Mouse (Mus musculus): ENCODE results near the gene Ppp1r27. TPM values are rescaled to one million over a fixed set of nuclear protein-coding genes. Genes with fewer than 3 reads are reported as not detected.

The Ppp1r27 gene
- polyA plus RNA-seq, 1 experiment, result 0.12 TPM

- Histone ChIP-seq H3K36me3 (ENCODE audit: control insufficient read depth, insufficient read depth) (no peaks in the 10 kb centered on the region), H3K4me3 (ENCODE audit: insufficient read depth, poor library complexity, severe bottlenecking) (no peak overlapping the region), H3K79me3 (ENCODE audit: low read depth) (no peaks in the 10 kb centered on the region), H3K27me3 (ENCODE audit: control insufficient read depth, insufficient read depth, insufficient read length) (no peaks in the 10 kb centered on the region), H3ac (ENCODE audit: control insufficient read depth, insufficient read length, low read depth) (no peak overlapping the region), H3K79me2 (ENCODE audit: control insufficient read depth, insufficient read depth) (no peaks in the 10 kb centered on the region)
- TF ChIP-seq USF1 (IDR thresholded peaks at IDR 0.05; ENCODE audit: low read depth) (no peak), CEBPB (IDR thresholded peaks at IDR 0.05; ENCODE audit: low read depth) (peak; percentile 80)
These were observed 43.2 kb downstream of the Ppp1r27 start for GRCm38 (mm10) chr11:120507611-120508289.

- no peak for TF ChIP-seq MYOD1 (IDR thresholded peaks at IDR 0.05; ENCODE audit: control insufficient read depth, insufficient read length, low read depth)
- no peak for TF ChIP-seq USF1 (IDR thresholded peaks at IDR 0.05; ENCODE audit: low read depth)
- no peak for TF ChIP-seq FOSL1 (IDR thresholded peaks at IDR 0.05; ENCODE audit: insufficient read depth, low read length, poor library complexity, severe bottlenecking)
- no peak for TF ChIP-seq MYOG (IDR thresholded peaks at IDR 0.05; ENCODE audit: control insufficient read depth, extremely low read depth, insufficient read length)
- no peak for TF ChIP-seq CTCF (IDR thresholded peaks at IDR 0.05; ENCODE audit: control insufficient read depth, insufficient read depth, insufficient read length)
- TF ChIP-seq MAX (IDR thresholded peaks at IDR 0.05), result no peak
- no peak for TF ChIP-seq CEBPB (IDR thresholded peaks at IDR 0.05; ENCODE audit: low read depth)
- Histone ChIP-seq H3K27me3 (ENCODE audit: control insufficient read depth, insufficient read depth, insufficient read length) (no peaks in the 10 kb centered on the region), H3K36me3 (ENCODE audit: control insufficient read depth, insufficient read depth) (no peaks in the 10 kb centered on the region), H3K4me3 (ENCODE audit: insufficient read depth, poor library complexity, severe bottlenecking) (no peak overlapping the region), H3K79me2 (ENCODE audit: control insufficient read depth, insufficient read depth) (no peaks in the 10 kb centered on the region), H3K79me3 (ENCODE audit: low read depth) (no peaks in the 10 kb centered on the region), H3ac (ENCODE audit: control insufficient read depth, insufficient read length, low read depth) (no peak overlapping the region)
These were observed 44.0 kb downstream of the Ppp1r27 start for GRCm38 (mm10) chr11:120506899-120507298.

GRCm38 (mm10) chr11:120505661-120506060, 45.3 kb downstream of the Ppp1r27 start:
- H3K36me3 ChIP-seq (ENCODE audit: control insufficient read depth, insufficient read depth), result no peaks in the 10 kb centered on the region

GRCm38 (mm10) chr11:120501701-120502100, 49.2 kb downstream of the Ppp1r27 start:
- TF ChIP-seq MYOG (IDR thresholded peaks at IDR 0.05; ENCODE audit: control insufficient read depth, extremely low read depth, insufficient read length) (no peak), MAX (IDR thresholded peaks at IDR 0.05) (no peak)
- no peaks in the 10 kb centered on the region for H3K79me3 ChIP-seq (ENCODE audit: low read depth)
- no peaks in the 10 kb centered on the region for H3K27me3 ChIP-seq (ENCODE audit: control insufficient read depth, insufficient read depth, insufficient read length)
- peaks cover 22% of the 10 kb centered on the region for H3K36me3 ChIP-seq (ENCODE audit: control insufficient read depth, insufficient read depth)
- H3ac ChIP-seq (ENCODE audit: control insufficient read depth, insufficient read length, low read depth), result no peak overlapping the region
- H3K79me2 ChIP-seq (ENCODE audit: control insufficient read depth, insufficient read depth), result no peaks in the 10 kb centered on the region
- no peak overlapping the region for H3K4me3 ChIP-seq (ENCODE audit: insufficient read depth, poor library complexity, severe bottlenecking)

More at GRCm38 (mm10) chr11:120505661-120506060, 45.3 kb downstream of the Ppp1r27 start:
- no peaks in the 10 kb centered on the region for H3K79me2 ChIP-seq (ENCODE audit: control insufficient read depth, insufficient read depth)
- no peak for TF ChIP-seq MAX (IDR thresholded peaks at IDR 0.05)
- no peak for TF ChIP-seq FOSL1 (IDR thresholded peaks at IDR 0.05; ENCODE audit: insufficient read depth, low read length, poor library complexity, severe bottlenecking)
- TF ChIP-seq MYOG (IDR thresholded peaks at IDR 0.05; ENCODE audit: control insufficient read depth, extremely low read depth, insufficient read length), result no peak
- no peak for TF ChIP-seq USF1 (IDR thresholded peaks at IDR 0.05; ENCODE audit: low read depth)
- no peak for TF ChIP-seq CTCF (IDR thresholded peaks at IDR 0.05; ENCODE audit: control insufficient read depth, insufficient read depth, insufficient read length)
- TF ChIP-seq MYOD1 (IDR thresholded peaks at IDR 0.05; ENCODE audit: control insufficient read depth, insufficient read length, low read depth), result no peak
- no peak for TF ChIP-seq CEBPB (IDR thresholded peaks at IDR 0.05; ENCODE audit: low read depth)
- no peaks in the 10 kb centered on the region for H3K27me3 ChIP-seq (ENCODE audit: control insufficient read depth, insufficient read depth, insufficient read length)
- no peak overlapping the region for H3K4me3 ChIP-seq (ENCODE audit: insufficient read depth, poor library complexity, severe bottlenecking)
- H3ac ChIP-seq (ENCODE audit: control insufficient read depth, insufficient read length, low read depth), result no peak overlapping the region
- no peaks in the 10 kb centered on the region for H3K79me3 ChIP-seq (ENCODE audit: low read depth)

GRCm38 (mm10) chr11:120501018-120501417, 49.9 kb downstream of the Ppp1r27 start:
- H3K79me2 ChIP-seq (ENCODE audit: control insufficient read depth, insufficient read depth), result no peaks in the 10 kb centered on the region
- H3K27me3 ChIP-seq (ENCODE audit: control insufficient read depth, insufficient read depth, insufficient read length), result no peaks in the 10 kb centered on the region
- TF ChIP-seq FOSL1 (IDR thresholded peaks at IDR 0.05; ENCODE audit: insufficient read depth, low read length, poor library complexity, severe bottlenecking) (no peak), MAX (IDR thresholded peaks at IDR 0.05) (no peak), MYOD1 (IDR thresholded peaks at IDR 0.05; ENCODE audit: control insufficient read depth, insufficient read length, low read depth) (no peak)
- no peak overlapping the region for H3K4me3 ChIP-seq (ENCODE audit: insufficient read depth, poor library complexity, severe bottlenecking)
- no peaks in the 10 kb centered on the region for H3K79me3 ChIP-seq (ENCODE audit: low read depth)
- H3ac ChIP-seq (ENCODE audit: control insufficient read depth, insufficient read length, low read depth), result no peak overlapping the region
- H3K36me3 ChIP-seq (ENCODE audit: control insufficient read depth, insufficient read depth), result peaks cover 27% of the 10 kb centered on the region

GRCm38 (mm10) chr11:120500357-120500756, 50.6 kb downstream of the Ppp1r27 start:
- H3K27me3 ChIP-seq (ENCODE audit: control insufficient read depth, insufficient read depth, insufficient read length), result no peaks in the 10 kb centered on the region
- no peaks in the 10 kb centered on the region for H3K79me2 ChIP-seq (ENCODE audit: control insufficient read depth, insufficient read depth)
- H3K4me3 ChIP-seq (ENCODE audit: insufficient read depth, poor library complexity, severe bottlenecking), result no peak overlapping the region
- TF ChIP-seq USF1 (IDR thresholded peaks at IDR 0.05; ENCODE audit: low read depth), result no peak
- TF ChIP-seq FOSL1 (IDR thresholded peaks at IDR 0.05; ENCODE audit: insufficient read depth, low read length, poor library complexity, severe bottlenecking), result no peak
- no peak for TF ChIP-seq MYOD1 (IDR thresholded peaks at IDR 0.05; ENCODE audit: control insufficient read depth, insufficient read length, low read depth)
- no peak for TF ChIP-seq CEBPB (IDR thresholded peaks at IDR 0.05; ENCODE audit: low read depth)
- no peak for TF ChIP-seq MYOG (IDR thresholded peaks at IDR 0.05; ENCODE audit: control insufficient read depth, extremely low read depth, insufficient read length)
- TF ChIP-seq CTCF (IDR thresholded peaks at IDR 0.05; ENCODE audit: control insufficient read depth, insufficient read depth, insufficient read length), result no peak
- no peak for TF ChIP-seq MAX (IDR thresholded peaks at IDR 0.05)
- no peak overlapping the region for H3ac ChIP-seq (ENCODE audit: control insufficient read depth, insufficient read length, low read depth)
- H3K36me3 ChIP-seq (ENCODE audit: control insufficient read depth, insufficient read depth), result peaks cover 34% of the 10 kb centered on the region
- no peaks in the 10 kb centered on the region for H3K79me3 ChIP-seq (ENCODE audit: low read depth)

Other genes starting within 250 kb of the Ppp1r27 start
- gene Actg1, start 202.6 kb downstream of the Ppp1r27 start, polyA plus RNA-seq (2012; fragmentation: generic; extraction: Trizol), result 7,516 TPM
- 0.25 TPM for gene Fscn2, start 189.6 kb downstream of the Ppp1r27 start, polyA plus RNA-seq (2012; fragmentation: generic; extraction: Trizol)
- 18.0 TPM for gene Faap100, start 172.4 kb downstream of the Ppp1r27 start, polyA plus RNA-seq (2012; fragmentation: generic; extraction: Trizol)
- 61.8 TPM for gene Nploc4, start 113.4 kb downstream of the Ppp1r27 start, polyA plus RNA-seq (2012; fragmentation: generic; extraction: Trizol)
- gene Tspan10, start 108.5 kb downstream of the Ppp1r27 start, polyA plus RNA-seq (2012; fragmentation: generic; extraction: Trizol), result 0.02 TPM
- gene Pde6g, start 97.6 kb downstream of the Ppp1r27 start, polyA plus RNA-seq (2012; fragmentation: generic; extraction: Trizol), result 0.13 TPM
- gene Oxld1, start 93.1 kb downstream of the Ppp1r27 start, polyA plus RNA-seq (2012; fragmentation: generic; extraction: Trizol), result 7.5 TPM
- gene Ccdc137, start 93.0 kb downstream of the Ppp1r27 start, polyA plus RNA-seq (2012; fragmentation: generic; extraction: Trizol), result 24.6 TPM
- gene Arl16, start 83.5 kb downstream of the Ppp1r27 start, polyA plus RNA-seq (2012; fragmentation: generic; extraction: Trizol), result 26.4 TPM
- 338 TPM for gene Mrpl12, start 66.5 kb downstream of the Ppp1r27 start, polyA plus RNA-seq (2012; fragmentation: generic; extraction: Trizol)
- 154 TPM for gene Slc25a10, start 59.3 kb downstream of the Ppp1r27 start, polyA plus RNA-seq (2012; fragmentation: generic; extraction: Trizol)
- not detected for gene Gcgr, start 20.4 kb downstream of the Ppp1r27 start, polyA plus RNA-seq (2012; fragmentation: generic; extraction: Trizol)
- gene Mcrip1, start 1.4 kb downstream of the Ppp1r27 start, polyA plus RNA-seq (2012; fragmentation: generic; extraction: Trizol), result 90.7 TPM
- gene P4hb, start 22.1 kb upstream of the Ppp1r27 start, polyA plus RNA-seq (2012; fragmentation: generic; extraction: Trizol), result 519 TPM
- gene Arhgdia, start 30.5 kb upstream of the Ppp1r27 start, polyA plus RNA-seq (2012; fragmentation: generic; extraction: Trizol), result 1,072 TPM
- 218 TPM for gene Alyref, start 47.2 kb upstream of the Ppp1r27 start, polyA plus RNA-seq (2012; fragmentation: generic; extraction: Trizol)
- gene Anapc11, start 47.3 kb upstream of the Ppp1r27 start, polyA plus RNA-seq (2012; fragmentation: generic; extraction: Trizol), result 254 TPM
- gene Npb, start 57.3 kb upstream of the Ppp1r27 start, polyA plus RNA-seq (2012; fragmentation: generic; extraction: Trizol), result not detected
- gene Pcyt2, start 66.8 kb upstream of the Ppp1r27 start, polyA plus RNA-seq (2012; fragmentation: generic; extraction: Trizol), result 51.5 TPM
- 21.9 TPM for gene Sirt7, start 74.1 kb upstream of the Ppp1r27 start, polyA plus RNA-seq (2012; fragmentation: generic; extraction: Trizol)
- gene Mafg, start 82.5 kb upstream of the Ppp1r27 start, polyA plus RNA-seq (2012; fragmentation: generic; extraction: Trizol), result 33.3 TPM
- gene Pycr1, start 92.6 kb upstream of the Ppp1r27 start, polyA plus RNA-seq (2012; fragmentation: generic; extraction: Trizol), result 16.1 TPM
- not detected for gene Myadml2, start 97.0 kb upstream of the Ppp1r27 start, polyA plus RNA-seq (2012; fragmentation: generic; extraction: Trizol)
- 0.43 TPM for gene Notum, start 110.0 kb upstream of the Ppp1r27 start, polyA plus RNA-seq (2012; fragmentation: generic; extraction: Trizol)
- gene Aspscr1, start 121.8 kb upstream of the Ppp1r27 start, polyA plus RNA-seq (2012; fragmentation: generic; extraction: Trizol), result 66.0 TPM
- gene Cenpx, start 162.6 kb upstream of the Ppp1r27 start, polyA plus RNA-seq (2012; fragmentation: generic; extraction: Trizol), result 57.6 TPM
- gene Lrrc45, start 162.8 kb upstream of the Ppp1r27 start, polyA plus RNA-seq (2012; fragmentation: generic; extraction: Trizol), result 13.5 TPM
- gene Rac3, start 170.3 kb upstream of the Ppp1r27 start, polyA plus RNA-seq (2012; fragmentation: generic; extraction: Trizol), result 2.5 TPM
- gene Dcxr, start 176.1 kb upstream of the Ppp1r27 start, polyA plus RNA-seq (2012; fragmentation: generic; extraction: Trizol), result 15.4 TPM
- 51.7 TPM for gene Cbr2, start 181.0 kb upstream of the Ppp1r27 start, polyA plus RNA-seq (2012; fragmentation: generic; extraction: Trizol)
- 774 TPM for gene Hmga1b, start 211.7 kb upstream of the Ppp1r27 start, polyA plus RNA-seq (2012; fragmentation: generic; extraction: Trizol)
- 17.6 TPM for gene Rfng, start 233.1 kb upstream of the Ppp1r27 start, polyA plus RNA-seq (2012; fragmentation: generic; extraction: Trizol)
- 187 TPM for gene Gps1, start 233.1 kb upstream of the Ppp1r27 start, polyA plus RNA-seq (2012; fragmentation: generic; extraction: Trizol)
- 64.7 TPM for gene Dus1l, start 245.3 kb upstream of the Ppp1r27 start, polyA plus RNA-seq (2012; fragmentation: generic; extraction: Trizol)

Measured in C2C12 (cell line).